In genomic region chr5:140568321-140568970, GRCm38 (mm10) we compare ENCODE assay signal across 8 mouse cellular contexts. TPM values are rescaled to one million over a fixed set of nuclear protein-coding genes. Genes with fewer than 3 reads are reported as not detected.
DNase-seq lines count a peak whose midpoint lies in the region; ATAC-seq and TF ChIP-seq lines count a peak whose summit lies in the region.

No protein-coding gene starts in this region.

- H3K4me3 ChIP-seq in embryonic facial prominence, embryonic 10.5 days: peak overlapping the region; percentile 11; the same call in 1 of the 2 replicates
- no peak overlapping the region for H3K4me3 ChIP-seq in liver, adult 2 months (ENCODE audit: insufficient read depth, low read depth, low read length)
- H3K4me3 ChIP-seq in stomach, embryonic 16.5 days (replicated peaks; ENCODE audit: low read length): no peak overlapping the region

- no peak overlapping the region for H3K4me2 ChIP-seq in stomach, embryonic 16.5 days (ENCODE audit: low read depth, low read length)

- H3K27ac ChIP-seq in embryonic facial prominence, embryonic 10.5 days (replicated peaks): peak overlapping the region; percentile 69
- no peak overlapping the region for H3K27ac ChIP-seq in liver, adult 2 months (replicated peaks; ENCODE audit: insufficient read depth, low read depth, low read length)
- H3K27ac ChIP-seq in stomach, embryonic 16.5 days (ENCODE audit: low read length): peak overlapping the region; percentile 19; the same call in 1 of the 2 replicates

- no peaks in the 10 kb centered on the region for H3K36me3 ChIP-seq in embryonic facial prominence, embryonic 10.5 days (replicated peaks)
- H3K36me3 ChIP-seq in liver, adult 2 months (ENCODE audit: control insufficient read depth, insufficient read depth, low read length): no peaks in the 10 kb centered on the region
- no peaks in the 10 kb centered on the region for H3K36me3 ChIP-seq in stomach, embryonic 16.5 days (ENCODE audit: control insufficient read depth, insufficient read depth, low read length)

- H3K4me1 ChIP-seq in embryonic facial prominence, embryonic 10.5 days: peaks cover 46% of the 10 kb centered on the region
- no peaks in the 10 kb centered on the region for H3K4me1 ChIP-seq in liver, adult 2 months (ENCODE audit: control insufficient read depth, insufficient read depth, low read length)
- peaks cover 36% of the 10 kb centered on the region for H3K4me1 ChIP-seq in stomach, embryonic 16.5 days (ENCODE audit: control insufficient read depth, insufficient read depth, low read length)

- peak; percentile 70 for DNase-seq in CD4-positive helper T cell, adult 2 months (ENCODE audit: low read depth, low spot score)
- DNase-seq in adrenal gland, adult 2 months: peak; percentile 69
- peak; percentile 69 for DNase-seq in embryonic facial prominence, embryonic 10.5 days (ENCODE audit: low spot score)
- DNase-seq in kidney, adult 11 months: peak; percentile 40
- DNase-seq in liver, adult 2 months (ENCODE audit: extremely low read depth, low read depth, low spot score): peak; percentile 12
- DNase-seq in neural tube, embryonic 10.5 days (ENCODE audit: extremely low spot score, low spot score): peak; percentile 77

- H3K9ac ChIP-seq in liver, adult 2 months (ENCODE audit: low read depth, low read length): no peak overlapping the region
- H3K9ac ChIP-seq in stomach, embryonic 16.5 days (ENCODE audit: low read length): 0 out of 2 replicates have a peak overlapping the region, but pooled peaks have one; percentile 36

- H3K27me3 ChIP-seq in embryonic facial prominence, embryonic 10.5 days (replicated peaks; ENCODE audit: low read depth, poor library complexity, severe bottlenecking): no peaks in the 10 kb centered on the region
- no peaks in the 10 kb centered on the region for H3K27me3 ChIP-seq in liver, adult 2 months (ENCODE audit: control insufficient read depth, insufficient read depth, low read length)
- H3K27me3 ChIP-seq in stomach, embryonic 16.5 days (ENCODE audit: control insufficient read depth, insufficient read depth, low read length): no peaks in the 10 kb centered on the region

- WGBS in embryonic facial prominence, embryonic 10.5 days: 56% methylated on average over 10 of the region's 10 CpGs
- 49% methylated on average over 10 of the region's 10 CpGs for WGBS in liver, adult 2 months
- 40% methylated on average over 10 of the region's 10 CpGs for WGBS in stomach, embryonic 16.5 days

- peak; percentile 69 for ATAC-seq in granulocyte monocyte progenitor cell, adult 5-6 weeks (replicated peaks; ENCODE audit: poor library complexity, severe bottlenecking)
- no peak for ATAC-seq in stomach, embryonic 16.5 days (ENCODE audit: insufficient read depth, low FRiP score)

- no peaks in the 10 kb centered on the region for H3K79me2 ChIP-seq in liver, adult 2 months (ENCODE audit: control insufficient read depth, insufficient read depth, low read length)

- no peaks in the 10 kb centered on the region for H3K9me3 ChIP-seq in embryonic facial prominence, embryonic 10.5 days
- no peaks in the 10 kb centered on the region for H3K9me3 ChIP-seq in stomach, embryonic 16.5 days (replicated peaks; ENCODE audit: control insufficient read depth, low read length)

- no peak for TF ChIP-seq POLR2A in liver, adult 2 months (IDR thresholded peaks at IDR 0.05; ENCODE audit: extremely low read depth, insufficient read depth, low read length)

- TF ChIP-seq CTCF in liver, adult 2 months (IDR thresholded peaks at IDR 0.05; ENCODE audit: low read depth, low read length): peak; percentile 72

RNA-seq across cellular contexts. Expression of gene Grifin, which starts 3.6 kb away (rescaled TPM):
- total RNA-seq in adrenal gland, adult 2 months (2021): not detected
- polyA plus RNA-seq in adrenal gland, adult 2 months (2012; rRNA removed): not detected in 2 replicates
- polyA plus RNA-seq in embryonic facial prominence, embryonic 10.5 days (2016; fragmentation: Nextera tagmentation; extraction: Ambion mirVana): not detected in 2 replicates
- total RNA-seq in granulocyte monocyte progenitor cell, adult 5-6 weeks (2014; fragmentation: Nextera tagmentation): not detected in 2 replicates
- total RNA-seq in granulocyte monocyte progenitor cell, adult 5-6 weeks (2017): not detected in 2 replicates
- total RNA-seq in liver, adult 2 months (2014; rRNA removed): not detected in 2 replicates
- not detected in 2 replicates for polyA plus RNA-seq in liver, adult 2 months (2012; rRNA removed)
- 0.71 TPM in 1 of 2 replicates, not detected in the other for polyA plus RNA-seq in stomach, embryonic 16.5 days (2015; fragmentation: Nextera tagmentation; extraction: Ambion mirVana)

RNA-seq across cellular contexts. Expression of gene Lfng, which starts 38.7 kb away (rescaled TPM):
- 10 to 100 TPM in 1 of 2 experiments, 1 to 10 TPM in 1; 9.5 to 14.5 TPM for total RNA-seq in adrenal gland, adult 2 months (2021)
- 59.0 and 60.2 TPM in 2 replicates for polyA plus RNA-seq in adrenal gland, adult 2 months (2012; rRNA removed)
- polyA plus RNA-seq in embryonic facial prominence, embryonic 10.5 days (2016; fragmentation: Nextera tagmentation; extraction: Ambion mirVana): 11.7 and 14.9 TPM in 2 replicates
- 8.2 and 9.9 TPM in 2 replicates for total RNA-seq in granulocyte monocyte progenitor cell, adult 5-6 weeks (2014; fragmentation: Nextera tagmentation)
- total RNA-seq in granulocyte monocyte progenitor cell, adult 5-6 weeks (2017): 1.9 and 14.6 TPM in 2 replicates
- 4.2 and 5.5 TPM in 2 replicates for total RNA-seq in liver, adult 2 months (2014; rRNA removed)
- 9.2 and 9.5 TPM in 2 replicates for polyA plus RNA-seq in liver, adult 2 months (2012; rRNA removed)
- polyA plus RNA-seq in stomach, embryonic 16.5 days (2015; fragmentation: Nextera tagmentation; extraction: Ambion mirVana): 21.5 and 21.6 TPM in 2 replicates

Comparison
In these comparisons a context has a peak if more than half of its experiments do, and no peak if none do; other contexts are left out.
1. DNase-seq: peak in every context shown above with its lines; median percentile 77 in neural tube, embryonic 10.5 days; 70 in CD4-positive helper T cell, adult 2 months; 69 in adrenal gland, adult 2 months; 69 in embryonic facial prominence, embryonic 10.5 days; 40 in kidney, adult 11 months; 12 in liver, adult 2 months.